9 mouse cellular contexts compared by ENCODE assay signal in genomic region chrX:38334329-38335279, GRCm38 (mm10). TPM values are rescaled to one million over a fixed set of nuclear protein-coding genes. Genes with fewer than 3 reads are reported as not detected.
A peak's percentile ranks its signal among the peaks of the same experiment; 100 is the strongest.
DNase-seq lines count a peak whose midpoint lies in the region; ATAC-seq and TF ChIP-seq lines count a peak whose summit lies in the region.
"Had no signal": no experiment of that assay in that cellular context is flagged by ENCODE, and none has a peak within 500 bp of the region (broad histone marks: within the 10 kb centered on the region; RNA-seq: fewer than 3 reads in every experiment).

No protein-coding gene starts in this region.

- H3K9ac ChIP-seq in embryonic facial prominence, embryonic 11.5 days (replicated peaks; ENCODE audit: low read length), result no peak overlapping the region
- no peak overlapping the region for H3K9ac ChIP-seq in liver, embryonic 14.5 days (replicated peaks)
- H3K9ac ChIP-seq: hindbrain, embryonic 15.5 days had no signal

- H3K4me3 ChIP-seq in embryonic facial prominence, embryonic 11.5 days (ENCODE audit: low read depth, low read length), result no peak overlapping the region
- no peak overlapping the region for H3K4me3 ChIP-seq in liver, embryonic 14.5 days (ENCODE audit: insufficient read depth in 1 of 2, low read depth in 2 of 2, low read length in 2 of 2)
- H3K4me3 ChIP-seq: hindbrain, embryonic 15.5 days had no signal

- WGBS in embryonic facial prominence, embryonic 11.5 days, result 62% methylated on average over 8 of the region's 8 CpGs
- WGBS in liver, embryonic 14.5 days (ENCODE audit: insufficient replicate concordance), result 23% methylated on average over 8 of the region's 8 CpGs

- DNase-seq in CD4-positive, CD25-positive, alpha-beta regulatory T cell, adult 2 months (ENCODE audit: low read depth, low spot score), result peak; percentile 11
- peak; percentile 2 for DNase-seq in right cerebral cortex, postnatal 4 days
- no peak for DNase-seq in right cerebral cortex, adult 18-20 months
- DNase-seq in embryonic facial prominence, embryonic 11.5 days (ENCODE audit: low spot score), result peak; percentile 44
- peak; percentile 19 to 52 (median 38) for DNase-seq in liver, embryonic 14.5 days (ENCODE audit: low read depth in 3 of 3, low spot score in 3 of 3)
- peak; percentile 4 for DNase-seq in thymus, postnatal 25 days

- no peaks in the 10 kb centered on the region for H3K36me3 ChIP-seq in embryonic facial prominence, embryonic 11.5 days (replicated peaks; ENCODE audit: control insufficient read depth, insufficient read depth, low read depth, low read length)
- H3K36me3 ChIP-seq in liver, embryonic 14.5 days (replicated peaks; ENCODE audit: control insufficient read depth, insufficient read depth, low read depth), result no peaks in the 10 kb centered on the region
- H3K36me3 ChIP-seq: hindbrain, embryonic 15.5 days had no signal

- no peak for ATAC-seq in CD4-positive, CD25-positive, alpha-beta regulatory T cell, adult 4 months
- ATAC-seq in embryonic facial prominence, embryonic 11.5 days (replicated peaks; ENCODE audit: insufficient number of reproducible peaks, low FRiP score, low TSS enrichment, low read depth), result no peak
- peak; percentile 71; the same call in 1 of the 2 replicates for ATAC-seq in liver, embryonic 14.5 days (ENCODE audit: insufficient read depth)
- ATAC-seq in erythroblast, adult 5-6 weeks (replicated peaks; ENCODE audit: low FRiP score, poor library complexity, severe bottlenecking), result no peak

- peak; percentile 38; the same call in 1 of the 2 replicates for TF ChIP-seq EP300 in liver, embryonic 14.5 days (IDR thresholded peaks at IDR 0.05; ENCODE audit: low read depth)

- no peaks in the 10 kb centered on the region for H3K9me3 ChIP-seq in embryonic facial prominence, embryonic 11.5 days (replicated peaks; ENCODE audit: control insufficient read depth, low read length)
- no peaks in the 10 kb centered on the region for H3K9me3 ChIP-seq in liver, embryonic 14.5 days (ENCODE audit: control insufficient read depth, low read length)
- H3K9me3 ChIP-seq: hindbrain, embryonic 15.5 days had no signal

- H3K27ac ChIP-seq in embryonic facial prominence, embryonic 11.5 days (replicated peaks; ENCODE audit: low read depth, low read length), result no peak overlapping the region
- no peak overlapping the region for H3K27ac ChIP-seq in liver, embryonic 14.5 days
- H3K27ac ChIP-seq: hindbrain, embryonic 15.5 days had no signal

- H3K4me2 ChIP-seq in embryonic facial prominence, embryonic 11.5 days (ENCODE audit: low read depth, low read length), result no peak overlapping the region
- H3K4me2 ChIP-seq in liver, embryonic 14.5 days (ENCODE audit: low read depth), result peak overlapping the region; percentile 20
- H3K4me2 ChIP-seq: hindbrain, embryonic 15.5 days had no signal

- no peaks in the 10 kb centered on the region for H3K4me1 ChIP-seq in embryonic facial prominence, embryonic 11.5 days (ENCODE audit: control insufficient read depth, insufficient read depth, low read length)
- H3K4me1 ChIP-seq in liver, embryonic 14.5 days (replicated peaks; ENCODE audit: control insufficient read depth in 2 of 2, insufficient read depth in 2 of 2, low read length in 1 of 2), result peaks cover 0 to 6% of the 10 kb centered on the region in 2 experiments; a peak in 2 of 4 replicates
- H3K4me1 ChIP-seq: hindbrain, embryonic 15.5 days had no signal

- H3K27me3 ChIP-seq in embryonic facial prominence, embryonic 11.5 days (ENCODE audit: control insufficient read depth, insufficient read depth, low read length), result no peaks in the 10 kb centered on the region
- H3K27me3 ChIP-seq in liver, embryonic 14.5 days (ENCODE audit: control insufficient read depth, insufficient read depth, low read length), result no peaks in the 10 kb centered on the region
- H3K27me3 ChIP-seq: hindbrain, embryonic 15.5 days had no signal

- TF ChIP-seq CTCF in liver, embryonic 14.5 days (IDR thresholded peaks at IDR 0.05; ENCODE audit: low read depth), result peak; percentile 65

RNA-seq across cellular contexts. Expression of gene Atp1b4, which starts 18.6 kb away (rescaled TPM):
- polyA plus RNA-seq in CD4-positive, CD25-positive, alpha-beta regulatory T cell, adult 4 months (2017; shearing (Covaris generic)), result not detected
- not detected in 2 replicates for polyA plus RNA-seq in embryonic facial prominence, embryonic 11.5 days (2014; fragmentation: Nextera tagmentation; extraction: Ambion mirVana)
- not detected in 2 replicates for polyA plus RNA-seq in liver, embryonic 14.5 days (2012; rRNA removed)
- polyA plus RNA-seq in liver, embryonic 14.5 days (2014; fragmentation: Nextera tagmentation; extraction: Ambion mirVana), result not detected in 2 replicates
- not detected in 2 replicates for total RNA-seq in erythroblast, adult 5-6 weeks (2015; ENCODE audit: low replicate concordance)
- 0.42 TPM in 1 of 2 replicates, not detected in the other for total RNA-seq in erythroblast, adult 5-6 weeks (2017; ENCODE audit: low replicate concordance)
- polyA plus RNA-seq: hindbrain, embryonic 15.5 days had no signal
